Comparison of ENCODE assay signal across 23 mouse cellular contexts in genomic region chr4:28944237-28944636, GRCm38 (mm10).
DNase-seq lines count a peak whose midpoint lies in the region; ATAC-seq and TF ChIP-seq lines count a peak whose summit lies in the region.
"Had no signal": no experiment of that assay in that cellular context is flagged by ENCODE, and none has a peak within 500 bp of the region (broad histone marks: within the 10 kb centered on the region; RNA-seq: fewer than 3 reads in every experiment).

No protein-coding gene starts in this region.

- H3K36me3 ChIP-seq in lung, postnatal 0 days (ENCODE audit: insufficient read depth, low read length) = no peaks in the 10 kb centered on the region
- no peaks in the 10 kb centered on the region for H3K36me3 ChIP-seq in liver, postnatal 0 days (replicated peaks; ENCODE audit: insufficient read depth, low read length)
- H3K36me3 ChIP-seq in midbrain, embryonic 16.5 days (ENCODE audit: control insufficient read depth, insufficient read depth, low read length) = peaks cover 3% of the 10 kb centered on the region; the same call in 1 of the 2 replicates

- no peaks in the 10 kb centered on the region for H3K4me1 ChIP-seq in lung, postnatal 0 days (ENCODE audit: insufficient read depth, low read depth, low read length)
- no peaks in the 10 kb centered on the region for H3K4me1 ChIP-seq in liver, postnatal 0 days (ENCODE audit: insufficient read depth)
- H3K4me1 ChIP-seq in midbrain, embryonic 16.5 days (ENCODE audit: control insufficient read depth, insufficient read depth, low read length) = peaks cover 2% of the 10 kb centered on the region; the same call in 1 of the 2 replicates
- H3K4me1 ChIP-seq: embryonic facial prominence, embryonic 15.5 days; hindbrain, embryonic 12.5 days; limb, embryonic 15.5 days had no signal

- H3K27me3 ChIP-seq in lung, postnatal 0 days (replicated peaks; ENCODE audit: insufficient read depth, low read length) = no peaks in the 10 kb centered on the region
- H3K27me3 ChIP-seq in liver, postnatal 0 days (ENCODE audit: insufficient read depth, low read length) = no peaks in the 10 kb centered on the region
- H3K27me3 ChIP-seq in midbrain, embryonic 16.5 days (ENCODE audit: control insufficient read depth, insufficient read depth, low read depth, low read length) = no peaks in the 10 kb centered on the region
- H3K27me3 ChIP-seq: embryonic facial prominence, embryonic 15.5 days; hindbrain, embryonic 12.5 days; limb, embryonic 15.5 days had no signal

- H3K9ac ChIP-seq in lung, postnatal 0 days (replicated peaks; ENCODE audit: low read depth) = no peak overlapping the region
- H3K9ac ChIP-seq in liver, postnatal 0 days (replicated peaks) = no peak overlapping the region
- no peak overlapping the region for H3K9ac ChIP-seq in midbrain, embryonic 16.5 days (ENCODE audit: low read depth, low read length)
- H3K9ac ChIP-seq: embryonic facial prominence, embryonic 15.5 days; hindbrain, embryonic 12.5 days; limb, embryonic 15.5 days had no signal

- no peaks in the 10 kb centered on the region for H3K9me3 ChIP-seq in lung, postnatal 0 days (ENCODE audit: low read length)
- no peaks in the 10 kb centered on the region for H3K9me3 ChIP-seq in liver, postnatal 0 days (ENCODE audit: low read length)
- no peaks in the 10 kb centered on the region for H3K9me3 ChIP-seq in midbrain, embryonic 16.5 days (replicated peaks; ENCODE audit: control insufficient read depth, low read length, poor library complexity, severe bottlenecking)
- H3K9me3 ChIP-seq: embryonic facial prominence, embryonic 15.5 days; hindbrain, embryonic 12.5 days; limb, embryonic 15.5 days; midbrain, embryonic 10.5 days had no signal

- H3K27ac ChIP-seq in lung, postnatal 0 days (ENCODE audit: low read length) = no peak overlapping the region
- no peak overlapping the region for H3K27ac ChIP-seq in liver, postnatal 0 days (ENCODE audit: low read depth)
- H3K27ac ChIP-seq in midbrain, embryonic 16.5 days (ENCODE audit: low read length) = no peak overlapping the region
- H3K27ac ChIP-seq: embryonic facial prominence, embryonic 15.5 days; gastrocnemius, adult 2 months; hindbrain, embryonic 12.5 days; limb, embryonic 15.5 days; midbrain, embryonic 10.5 days had no signal

- peak; percentile 40 for DNase-seq in lung, postnatal 0 days (ENCODE audit: low spot score)
- DNase-seq in lung, postnatal 14 days = no peak
- DNase-seq in c-Kit-positive CD71-negative TER-119-negative erythroid progenitor cells, embryonic 14.5 days (ENCODE audit: low read depth) = peak; percentile 38
- no peak for DNase-seq in liver, postnatal 0 days
- DNase-seq in right cerebral cortex, postnatal 36 days (ENCODE audit: low spot score in 2 of 2) = no peak
- DNase-seq in adrenal gland, postnatal 10 days = no peak
- DNase-seq: adrenal gland, adult 2 months; cerebellum, adult 8-10 months; cerebellum, postnatal 36 days; gastrocnemius, adult 2 months; layer of hippocampus, adult 9-11 months; left cerebral cortex, postnatal 4 days; lung, postnatal 4 days; right cerebral cortex, postnatal 14 days; spleen, adult 18-20 months had no signal

- H3K4me2 ChIP-seq in lung, postnatal 0 days (replicated peaks; ENCODE audit: low read depth, low read length) = no peak overlapping the region
- H3K4me2 ChIP-seq in liver, postnatal 0 days (ENCODE audit: low read depth, low read length) = no peak overlapping the region
- H3K4me2 ChIP-seq in midbrain, embryonic 16.5 days (ENCODE audit: low read length) = no peak overlapping the region
- H3K4me2 ChIP-seq: embryonic facial prominence, embryonic 15.5 days; heart, embryonic 11.5 days; hindbrain, embryonic 12.5 days; limb, embryonic 15.5 days had no signal

- no peak overlapping the region for H3K4me3 ChIP-seq in lung, postnatal 0 days (ENCODE audit: low read depth, low read length)
- H3K4me3 ChIP-seq in liver, postnatal 0 days (ENCODE audit: low read depth, low read length) = no peak overlapping the region
- H3K4me3 ChIP-seq in midbrain, embryonic 16.5 days (ENCODE audit: low read depth, low read length) = no peak overlapping the region
- H3K4me3 ChIP-seq: embryonic facial prominence, embryonic 15.5 days; gastrocnemius, adult 2 months; hindbrain, embryonic 12.5 days; limb, embryonic 15.5 days; midbrain, embryonic 10.5 days had no signal

- no peak for TF ChIP-seq CTCF in lung, postnatal 0 days (IDR thresholded peaks at IDR 0.05)
- TF ChIP-seq CTCF in liver, postnatal 0 days (IDR thresholded peaks at IDR 0.05; ENCODE audit: low read depth) = no peak

- no peak for ATAC-seq in lung, postnatal 0 days
- ATAC-seq in liver, postnatal 0 days = peak; percentile 62
- no peak for ATAC-seq in midbrain, embryonic 16.5 days
- ATAC-seq: forebrain, embryonic 14.5 days; intestine, postnatal 0 days had no signal

- 72% methylated on average over 6 of the region's 6 CpGs for WGBS in lung, postnatal 0 days
- WGBS in liver, postnatal 0 days (ENCODE audit: insufficient replicate concordance) = 41% methylated on average over 6 of the region's 6 CpGs
- 88% methylated on average over 6 of the region's 6 CpGs for WGBS in midbrain, embryonic 16.5 days

- TF ChIP-seq EP300 in lung, postnatal 0 days (IDR thresholded peaks at IDR 0.05) = no peak
- no peak for TF ChIP-seq EP300 in liver, postnatal 0 days (IDR thresholded peaks at IDR 0.05; ENCODE audit: low read depth)

Comparison
In these comparisons a context has a peak if more than half of its experiments do, and no peak if none do; other contexts are left out.
1. DNase-seq: peak in lung, postnatal 0 days (single experiment) and c-Kit-positive CD71-negative TER-119-negative erythroid progenitor cells, embryonic 14.5 days (single experiment); none in lung, postnatal 14 days (single experiment), liver, postnatal 0 days (single experiment), right cerebral cortex, postnatal 36 days (0 of 2) and adrenal gland, postnatal 10 days (single experiment).